Mouse (Mus musculus): ENCODE results near the gene Txnip. TPM values are rescaled to one million over a fixed set of nuclear protein-coding genes. Genes with fewer than 3 reads are reported as not detected.

Txnip gene
- polyA plus RNA-seq (2021; fragmentation: Nextera tagmentation): 5.2 and 6.2 TPM in 2 replicates
- long read RNA-seq, experiment 1, partial matches to known transcripts: 3 of 8 reads
- long read RNA-seq, experiment 1, other reads (novel, unspliced or antisense): 3 of 8 reads
- long read RNA-seq, experiment 2, transcript Txnip-202 (8 exons, 2,827 nt): major isoform, 7 of 10 reads
- long read RNA-seq, experiment 2, partial matches to known transcripts: 1 of 10 reads
- long read RNA-seq, experiment 2, other reads (novel, unspliced or antisense): 0 of 10 reads

GRCm38 (mm10) chr3:96557694-96558093 lies at the start of gene Txnip:
Txnip (plus strand) TSS chr3:96557957.

GRCm38 (mm10) chr3:96524914-96525313 lies 32.8 kb upstream of the Txnip start, which contains the start of gene Hfe2:
Hfe2 (plus strand) TSS chr3:96525172.

GRCm38 (mm10) chr3:96576690-96577541 lies 19.2 kb downstream of the Txnip start, which contains the start of gene Gm16253:
Gm16253 (plus strand) TSS chr3:96576984.

GRCm38 (mm10) chr3:96593790-96594560 lies 36.2 kb downstream of the Txnip start, which contains the start of gene Polr3gl:
Polr3gl (minus strand) TSS chr3:96594181.

GRCm38 (mm10) chr3:96596228-96596707 lies 38.5 kb downstream of the Txnip start, which contains the start of gene Ankrd34a:
Ankrd34a (plus strand) TSS chr3:96596636.

GRCm38 (mm10) chr3:96600639-96601250 lies 43.0 kb downstream of the Txnip start, which contains the start of gene Lix1l:
Lix1l (plus strand) TSS chr3:96601149.

Other genes starting within 250 kb of the Txnip start
- gene BC107364, start 105.7 kb upstream of the Txnip start, polyA plus RNA-seq (2021; fragmentation: Nextera tagmentation): 0.14 TPM in 1 of 2 replicates, not detected in the other
- gene Hfe2, start 32.8 kb upstream of the Txnip start, polyA plus RNA-seq (2021; fragmentation: Nextera tagmentation): 0.19 and 0.55 TPM in 2 replicates
- gene Gm16253, start 19.0 kb downstream of the Txnip start, polyA plus RNA-seq (2021; fragmentation: Nextera tagmentation): 0.30 and 0.41 TPM in 2 replicates
- 17.9 and 18.7 TPM in 2 replicates for gene Polr3gl, start 36.2 kb downstream of the Txnip start, polyA plus RNA-seq (2021; fragmentation: Nextera tagmentation)
- gene Ankrd34a, start 38.7 kb downstream of the Txnip start, polyA plus RNA-seq (2021; fragmentation: Nextera tagmentation): 30.7 and 38.3 TPM in 2 replicates
- gene Lix1l, start 43.2 kb downstream of the Txnip start, polyA plus RNA-seq (2021; fragmentation: Nextera tagmentation): 1.2 and 1.4 TPM in 2 replicates
- gene Rbm8a, start 72.0 kb downstream of the Txnip start, polyA plus RNA-seq (2021; fragmentation: Nextera tagmentation): 22.5 and 30.1 TPM in 2 replicates
- 106 and 113 TPM in 2 replicates for gene Pex11b, start 77.4 kb downstream of the Txnip start, polyA plus RNA-seq (2021; fragmentation: Nextera tagmentation)
- not detected in 2 replicates for gene Gm42957, start 77.5 kb downstream of the Txnip start, polyA plus RNA-seq (2021; fragmentation: Nextera tagmentation)
- gene Itga10, start 87.6 kb downstream of the Txnip start, polyA plus RNA-seq (2021; fragmentation: Nextera tagmentation): 0.06 and 0.10 TPM in 2 replicates
- 3.0 and 3.7 TPM in 2 replicates for gene Ankrd35, start 112.2 kb downstream of the Txnip start, polyA plus RNA-seq (2021; fragmentation: Nextera tagmentation)
- 11.7 and 11.8 TPM in 2 replicates for gene Pias3, start 138.4 kb downstream of the Txnip start, polyA plus RNA-seq (2021; fragmentation: Nextera tagmentation)
- 11.9 and 12.1 TPM in 2 replicates for gene Nudt17, start 150.6 kb downstream of the Txnip start, polyA plus RNA-seq (2021; fragmentation: Nextera tagmentation)
- 18.7 and 19.0 TPM in 2 replicates for gene Polr3c, start 169.7 kb downstream of the Txnip start, polyA plus RNA-seq (2021; fragmentation: Nextera tagmentation)
- gene Rnf115, start 169.7 kb downstream of the Txnip start, polyA plus RNA-seq (2021; fragmentation: Nextera tagmentation): 32.6 and 38.0 TPM in 2 replicates

All from layer of hippocampus, adult 6 months (tissue).